Mouse (Mus musculus): ENCODE data around the gene Slc35d2. TPM values are rescaled to one million over a fixed set of nuclear protein-coding genes. Genes with fewer than 3 reads are reported as not detected.

The Slc35d2 gene
- total and polyA plus RNA-seq, 2 experiments from 2014 or later = 3.7 to 5.3 TPM

GRCm38 (mm10) chr13:64117442-64117841, 11.7 kb downstream of the Slc35d2 start:
- no peak overlapping the region for H3K27ac ChIP-seq (ENCODE audit: low read depth)
- 51% methylated on average over 2 of the region's 2 CpGs for WGBS

DNA sequence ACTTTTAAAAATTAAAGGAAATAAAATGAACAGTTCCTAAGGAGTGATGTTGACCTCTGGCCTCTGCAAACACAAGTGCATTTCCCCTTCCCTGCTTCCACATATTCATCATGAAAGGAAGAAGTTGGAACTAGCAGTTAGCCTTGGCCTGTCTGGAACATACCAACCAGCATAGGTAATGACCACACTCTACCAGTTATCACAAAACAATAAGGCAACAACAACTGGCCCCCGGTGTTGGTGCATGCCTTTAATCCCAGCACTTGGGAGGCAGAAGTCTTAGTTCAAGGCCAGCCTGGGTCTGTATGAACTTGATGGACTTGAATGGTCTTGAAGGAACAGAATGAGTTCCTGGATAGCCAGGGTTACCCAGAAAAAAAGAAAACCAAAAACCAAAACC, 18.7 kb downstream of the Slc35d2 start:
- Histone ChIP-seq H3K4me1 (ENCODE audit: control insufficient read depth, insufficient read depth) (no peaks in the 10 kb centered on the region), H3K4me2 (ENCODE audit: low read depth, low read length) (no peak overlapping the region), H3K9ac (replicated peaks; ENCODE audit: low read depth, low read length) (no peak overlapping the region), H3K27me3 (ENCODE audit: control insufficient read depth, insufficient read depth, low read length) (no peaks in the 10 kb centered on the region), H3K36me3 (replicated peaks; ENCODE audit: control insufficient read depth, insufficient read depth, low read length) (peaks cover 6% of the 10 kb centered on the region; the same call in 1 of the 2 replicates), H3K9me3 (replicated peaks; ENCODE audit: control insufficient read depth, low read length) (no peaks in the 10 kb centered on the region), H3K4me3 (ENCODE audit: low read depth, low read length) (no peak overlapping the region), H3K27ac (ENCODE audit: low read depth) (no peak overlapping the region)
- no peak for TF ChIP-seq CTCF (IDR thresholded peaks at IDR 0.05; ENCODE audit: low read depth)
- DNase-seq (ENCODE audit: low spot score) = no peak
- no peak for ATAC-seq (ENCODE audit: insufficient read depth, low read depth)
- 70% methylated on average over 1 of the region's 1 CpGs for WGBS

More at GRCm38 (mm10) chr13:64117442-64117841, 11.7 kb downstream of the Slc35d2 start:
- Histone ChIP-seq H3K4me1 (ENCODE audit: control insufficient read depth, insufficient read depth) (no peaks in the 10 kb centered on the region), H3K4me3 (ENCODE audit: low read depth, low read length) (no peak overlapping the region), H3K27me3 (ENCODE audit: control insufficient read depth, insufficient read depth, low read length) (no peaks in the 10 kb centered on the region), H3K9me3 (replicated peaks; ENCODE audit: control insufficient read depth, low read length) (no peaks in the 10 kb centered on the region), H3K36me3 (replicated peaks; ENCODE audit: control insufficient read depth, insufficient read depth, low read length) (peaks cover 7% of the 10 kb centered on the region; the same call in 1 of the 2 replicates), H3K4me2 (ENCODE audit: low read depth, low read length) (no peak overlapping the region), H3K9ac (replicated peaks; ENCODE audit: low read depth, low read length) (no peak overlapping the region)
- ATAC-seq (ENCODE audit: insufficient read depth, low read depth) = no peak
- TF ChIP-seq CTCF (IDR thresholded peaks at IDR 0.05; ENCODE audit: low read depth) = peak; percentile 17; the same call in 1 of the 2 replicates
- no peak for TF ChIP-seq EP300 (IDR thresholded peaks at IDR 0.05; ENCODE audit: low read depth)
- DNase-seq (ENCODE audit: low spot score) = no peak

GRCm38 (mm10) chr13:64108381-64108850, 20.8 kb downstream of the Slc35d2 start:
- H3K4me1 ChIP-seq (ENCODE audit: control insufficient read depth, insufficient read depth) = no peaks in the 10 kb centered on the region
- H3K27ac ChIP-seq (ENCODE audit: low read depth) = no peak overlapping the region
- no peak for ATAC-seq (ENCODE audit: insufficient read depth, low read depth)
- no peak for TF ChIP-seq CTCF (IDR thresholded peaks at IDR 0.05; ENCODE audit: low read depth)
- TF ChIP-seq EP300 (IDR thresholded peaks at IDR 0.05; ENCODE audit: low read depth) = no peak
- no peak overlapping the region for H3K4me3 ChIP-seq (ENCODE audit: low read depth, low read length)
- no peak for DNase-seq (ENCODE audit: low spot score)
- H3K4me2 ChIP-seq (ENCODE audit: low read depth, low read length) = no peak overlapping the region
- peaks cover 14% of the 10 kb centered on the region; the same call in 1 of the 2 replicates for H3K36me3 ChIP-seq (replicated peaks; ENCODE audit: control insufficient read depth, insufficient read depth, low read length)
- no peaks in the 10 kb centered on the region for H3K27me3 ChIP-seq (ENCODE audit: control insufficient read depth, insufficient read depth, low read length)
- H3K9ac ChIP-seq (replicated peaks; ENCODE audit: low read depth, low read length) = no peak overlapping the region
- no peaks in the 10 kb centered on the region for H3K9me3 ChIP-seq (replicated peaks; ENCODE audit: control insufficient read depth, low read length)
- WGBS = 35% methylated on average over 5 of the region's 5 CpGs

GRCm38 (mm10) chr13:64107535-64107934, 21.6 kb downstream of the Slc35d2 start:
- ATAC-seq (ENCODE audit: insufficient read depth, low read depth) = no peak
- no peak overlapping the region for H3K4me2 ChIP-seq (ENCODE audit: low read depth, low read length)
- H3K4me3 ChIP-seq (ENCODE audit: low read depth, low read length) = no peak overlapping the region
- no peaks in the 10 kb centered on the region for H3K4me1 ChIP-seq (ENCODE audit: control insufficient read depth, insufficient read depth)
- DNase-seq (ENCODE audit: low spot score) = no peak
- TF ChIP-seq CTCF (IDR thresholded peaks at IDR 0.05; ENCODE audit: low read depth) (no peak), EP300 (IDR thresholded peaks at IDR 0.05; ENCODE audit: low read depth) (no peak)
- H3K9ac ChIP-seq (replicated peaks; ENCODE audit: low read depth, low read length) = no peak overlapping the region
- H3K9me3 ChIP-seq (replicated peaks; ENCODE audit: control insufficient read depth, low read length) = no peaks in the 10 kb centered on the region
- WGBS = 46% methylated on average over 8 of the region's 8 CpGs
- H3K36me3 ChIP-seq (replicated peaks; ENCODE audit: control insufficient read depth, insufficient read depth, low read length) = peaks cover 16% of the 10 kb centered on the region; the same call in 1 of the 2 replicates
- H3K27ac ChIP-seq (ENCODE audit: low read depth) = no peak overlapping the region
- no peaks in the 10 kb centered on the region for H3K27me3 ChIP-seq (ENCODE audit: control insufficient read depth, insufficient read depth, low read length)

- H3K4me1 ChIP-seq (ENCODE audit: control insufficient read depth, insufficient read depth) = no peaks in the 10 kb centered on the region
- H3K9ac ChIP-seq (replicated peaks; ENCODE audit: low read depth, low read length) = no peak overlapping the region
- no peak overlapping the region for H3K4me3 ChIP-seq (ENCODE audit: low read depth, low read length)
- no peak overlapping the region for H3K27ac ChIP-seq (ENCODE audit: low read depth)
- H3K4me2 ChIP-seq (ENCODE audit: low read depth, low read length) = no peak overlapping the region
- no peak for TF ChIP-seq CTCF (IDR thresholded peaks at IDR 0.05; ENCODE audit: low read depth)
- no peak for TF ChIP-seq EP300 (IDR thresholded peaks at IDR 0.05; ENCODE audit: low read depth)
- no peaks in the 10 kb centered on the region for H3K9me3 ChIP-seq (replicated peaks; ENCODE audit: control insufficient read depth, low read length)
- ATAC-seq (ENCODE audit: insufficient read depth, low read depth) (no peak), DNase-seq (ENCODE audit: low spot score) (no peak)
- 67% methylated on average over 3 of the region's 3 CpGs for WGBS
- H3K36me3 ChIP-seq (replicated peaks; ENCODE audit: control insufficient read depth, insufficient read depth, low read length) = peaks cover 16% of the 10 kb centered on the region; the same call in 1 of the 2 replicates
- H3K27me3 ChIP-seq (ENCODE audit: control insufficient read depth, insufficient read depth, low read length) = no peaks in the 10 kb centered on the region
These were observed 22.1 kb downstream of the Slc35d2 start for GRCm38 (mm10) chr13:64107105-64107504.

DNA sequence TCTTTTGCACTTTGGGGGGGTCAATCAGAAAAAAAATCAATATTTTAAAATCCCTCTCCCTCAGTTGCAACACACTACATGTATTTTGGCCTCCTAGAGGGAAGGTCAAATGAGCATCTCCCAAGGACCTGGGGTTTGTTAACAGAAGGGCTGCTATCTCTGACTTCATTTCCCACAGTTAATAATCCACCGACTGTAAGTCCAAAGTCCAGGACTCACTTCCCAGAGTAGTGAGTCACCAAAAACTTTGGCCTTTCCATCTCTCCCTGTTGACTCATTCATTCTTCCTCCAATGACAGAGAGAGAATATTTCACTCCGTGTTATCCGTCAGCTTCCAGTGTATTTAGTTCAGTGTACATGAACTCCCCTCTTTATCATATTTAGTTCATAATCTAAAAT, 23.5 kb downstream of the Slc35d2 start:
- no peaks in the 10 kb centered on the region for H3K9me3 ChIP-seq (replicated peaks; ENCODE audit: control insufficient read depth, low read length)
- no peaks in the 10 kb centered on the region for H3K4me1 ChIP-seq (ENCODE audit: control insufficient read depth, insufficient read depth)
- 53% methylated on average over 3 of the region's 3 CpGs for WGBS
- no peaks in the 10 kb centered on the region for H3K27me3 ChIP-seq (ENCODE audit: control insufficient read depth, insufficient read depth, low read length)
- no peak overlapping the region for H3K27ac ChIP-seq (ENCODE audit: low read depth)
- no peak overlapping the region for H3K9ac ChIP-seq (replicated peaks; ENCODE audit: low read depth, low read length)
- no peak for DNase-seq (ENCODE audit: low spot score)
- H3K4me3 ChIP-seq (ENCODE audit: low read depth, low read length) = no peak overlapping the region
- peaks cover 10% of the 10 kb centered on the region; the same call in 1 of the 2 replicates for H3K36me3 ChIP-seq (replicated peaks; ENCODE audit: control insufficient read depth, insufficient read depth, low read length)
- no peak overlapping the region for H3K4me2 ChIP-seq (ENCODE audit: low read depth, low read length)
- no peak for ATAC-seq (ENCODE audit: insufficient read depth, low read depth)
- TF ChIP-seq CTCF (IDR thresholded peaks at IDR 0.05; ENCODE audit: low read depth) (no peak), EP300 (IDR thresholded peaks at IDR 0.05; ENCODE audit: low read depth) (no peak)
